Mouse (Mus musculus): ENCODE data around the gene Hint3. TPM values are rescaled to one million over a fixed set of nuclear protein-coding genes. Genes with fewer than 3 reads are reported as not detected.

Hint3 gene
- total RNA-seq, 4 experiments from 2014 or later, result 87.7 to 103 (median 95.8) TPM

- no peak for DNase-seq (ENCODE audit: low spot score)
Measured at GRCm38 (mm10) chr10:30600094-30600534, 29.3 kb downstream of the Hint3 start.

GRCm38 (mm10) chr10:30587037-30587436 lies 42.4 kb downstream of the Hint3 start:
- no peak for DNase-seq (ENCODE audit: low spot score)

- no peak for DNase-seq (ENCODE audit: low spot score)
Measured at GRCm38 (mm10) chr10:30585691-30586090, 43.7 kb downstream of the Hint3 start.

GRCm38 (mm10) chr10:30577670-30578280 lies 51.7 kb downstream of the Hint3 start:
- no peak for DNase-seq (ENCODE audit: low spot score)

- no peak for DNase-seq (ENCODE audit: low spot score)
Measured at GRCm38 (mm10) chr10:30566364-30566763, 63.1 kb downstream of the Hint3 start.

- no peak for DNase-seq (ENCODE audit: low spot score)
Measured at GRCm38 (mm10) chr10:30564651-30565050, 64.8 kb downstream of the Hint3 start.

Other genes starting within 250 kb of the Hint3 start
- gene Trmt11, start 28.9 kb downstream of the Hint3 start, total RNA-seq (2022), result 1 to 10 TPM; 4.9 to 8.2 (median 5.4) TPM
- gene Ncoa7, start 173.7 kb upstream of the Hint3 start, total RNA-seq (2022), result 1 to 10 TPM; 2.6 to 3.6 (median 3.0) TPM
- gene Hey2, start 213.2 kb upstream of the Hint3 start, total RNA-seq (2022), result 1 to 10 TPM; 3.9 to 6.8 (median 5.3) TPM